Mouse (Mus musculus) ovary, postnatal 36 days (tissue): ENCODE results near the gene Lnx2.
A peak's percentile ranks its signal among the peaks of the same experiment; 100 is the strongest.

Experiments
- DNase-seq: peaks from one replicate; pipeline ENCODE4 v3.0.0; 2022; ENCODE audit warnings: low spot score, mixed read lengths

The Lnx2 gene

GRCm38 (mm10) chr5:147051500-147052308 lies 24.7 kb downstream of the Lnx2 start:
- no peak for DNase-seq

DNA sequence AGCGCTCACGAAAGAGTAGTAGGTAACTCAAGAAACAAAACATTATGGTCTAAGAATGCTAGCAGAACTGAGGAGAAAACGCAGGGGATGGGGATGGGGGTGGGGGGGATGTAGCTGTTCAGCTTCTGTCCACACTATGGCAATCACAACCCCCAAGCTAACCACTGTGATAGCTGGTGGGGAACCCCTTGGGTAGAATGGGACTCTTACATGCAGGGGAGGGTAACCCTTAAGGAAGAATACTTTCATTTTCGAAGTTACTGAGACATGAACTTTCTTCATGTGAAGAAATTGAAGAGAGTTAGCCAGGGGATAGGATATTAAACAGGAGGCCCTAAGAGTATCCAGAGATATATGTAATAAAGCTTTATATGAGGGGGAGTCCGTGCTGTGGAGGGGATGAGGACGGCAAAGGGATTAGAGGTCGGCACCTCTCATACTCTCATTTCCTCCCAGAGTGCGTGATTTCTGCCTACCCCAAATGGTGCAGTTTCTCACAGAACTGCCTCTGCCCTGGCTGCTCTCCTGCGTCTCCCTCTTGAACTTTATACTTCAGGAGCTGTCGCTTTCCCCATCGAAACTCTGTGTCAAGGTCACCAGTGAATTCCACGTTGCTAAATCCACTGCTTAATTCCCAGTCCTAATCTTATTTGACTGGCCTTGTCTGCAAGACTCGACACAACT lies 25.4 kb downstream of the Lnx2 start:
- no peak for DNase-seq

- DNase-seq: no peak
Observed at GRCm38 (mm10) chr5:147049544-147050209, 26.7 kb downstream of the Lnx2 start.

GRCm38 (mm10) chr5:147045929-147046328 lies 30.5 kb downstream of the Lnx2 start:
- no peak for DNase-seq

- DNase-seq: no peak
Observed at GRCm38 (mm10) chr5:147045311-147045710, 31.1 kb downstream of the Lnx2 start.

GRCm38 (mm10) chr5:147043240-147043844 lies 33.0 kb downstream of the Lnx2 start:
- DNase-seq: no peak

- no peak for DNase-seq
Observed at GRCm38 (mm10) chr5:147041965-147042937, 34.1 kb downstream of the Lnx2 start.

DNA sequence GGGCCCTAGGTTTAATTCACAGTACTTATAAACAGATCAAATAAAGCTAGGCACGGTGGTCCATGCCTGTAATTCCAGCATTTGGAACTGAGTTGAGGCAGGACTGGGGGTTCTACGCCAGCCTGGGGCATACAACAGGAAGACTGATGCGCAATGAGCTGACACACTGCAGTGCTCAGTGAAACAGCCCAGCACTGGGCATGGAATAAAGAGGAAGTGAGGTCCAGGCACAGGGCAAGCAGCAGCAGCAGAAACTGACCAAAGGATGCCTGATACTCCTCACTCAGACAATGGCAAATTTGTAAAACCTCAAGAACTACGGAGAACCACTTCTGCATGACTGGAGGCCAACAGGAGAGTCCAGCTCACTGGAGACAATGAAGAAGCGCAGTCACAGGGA lies 37.0 kb downstream of the Lnx2 start:
- no peak for DNase-seq

GRCm38 (mm10) chr5:147037601-147038000 lies 38.8 kb downstream of the Lnx2 start:
- no peak for DNase-seq

GRCm38 (mm10) chr5:147036661-147037060 lies 39.7 kb downstream of the Lnx2 start:
- DNase-seq: peak; percentile 36

GRCm38 (mm10) chr5:147036028-147036427 lies 40.4 kb downstream of the Lnx2 start:
- DNase-seq: no peak

DNA sequence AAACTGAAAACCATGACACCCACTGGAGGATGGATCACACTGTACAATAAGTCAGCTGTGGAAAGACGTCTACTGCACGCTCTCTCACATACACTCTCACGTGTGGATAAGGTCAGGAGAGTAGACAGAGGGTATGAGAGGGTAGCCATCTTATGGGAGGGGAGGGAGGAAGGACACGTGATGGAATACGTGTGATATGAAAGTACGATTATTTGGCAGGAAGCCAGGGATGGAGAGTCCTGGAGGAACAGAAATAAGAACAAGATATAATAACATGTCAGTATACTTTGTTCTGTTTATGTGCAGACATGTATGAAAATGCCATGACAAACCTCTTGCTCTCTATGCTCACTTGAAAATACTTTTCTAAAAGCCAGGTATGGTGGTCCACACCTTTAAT lies 41.1 kb downstream of the Lnx2 start:
- no peak for DNase-seq

- no peak for DNase-seq
Observed at GRCm38 (mm10) chr5:147034283-147034682, 42.1 kb downstream of the Lnx2 start.

- no peak for DNase-seq
Observed at GRCm38 (mm10) chr5:147033155-147033554, 43.2 kb downstream of the Lnx2 start.

DNA sequence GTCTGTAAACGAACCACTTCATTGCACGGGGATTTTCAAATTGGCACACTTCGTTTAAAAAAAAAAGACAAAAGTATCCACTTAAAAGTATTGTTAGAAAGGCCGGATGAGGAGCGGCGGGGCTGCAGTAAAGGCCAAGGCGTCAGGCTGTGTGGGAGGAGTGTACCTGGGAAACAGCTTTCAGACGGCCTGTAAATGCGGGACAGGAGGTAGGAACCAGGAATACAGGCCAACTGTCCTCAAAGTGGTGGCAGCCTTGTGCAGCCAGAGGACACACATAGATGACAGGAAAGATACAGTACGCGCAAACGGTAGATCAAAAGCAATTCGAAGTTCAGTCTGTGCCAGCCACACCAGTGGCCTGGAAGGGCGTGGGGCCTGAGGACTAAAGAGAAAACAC lies 45.1 kb downstream of the Lnx2 start:
- DNase-seq: no peak

DNA sequence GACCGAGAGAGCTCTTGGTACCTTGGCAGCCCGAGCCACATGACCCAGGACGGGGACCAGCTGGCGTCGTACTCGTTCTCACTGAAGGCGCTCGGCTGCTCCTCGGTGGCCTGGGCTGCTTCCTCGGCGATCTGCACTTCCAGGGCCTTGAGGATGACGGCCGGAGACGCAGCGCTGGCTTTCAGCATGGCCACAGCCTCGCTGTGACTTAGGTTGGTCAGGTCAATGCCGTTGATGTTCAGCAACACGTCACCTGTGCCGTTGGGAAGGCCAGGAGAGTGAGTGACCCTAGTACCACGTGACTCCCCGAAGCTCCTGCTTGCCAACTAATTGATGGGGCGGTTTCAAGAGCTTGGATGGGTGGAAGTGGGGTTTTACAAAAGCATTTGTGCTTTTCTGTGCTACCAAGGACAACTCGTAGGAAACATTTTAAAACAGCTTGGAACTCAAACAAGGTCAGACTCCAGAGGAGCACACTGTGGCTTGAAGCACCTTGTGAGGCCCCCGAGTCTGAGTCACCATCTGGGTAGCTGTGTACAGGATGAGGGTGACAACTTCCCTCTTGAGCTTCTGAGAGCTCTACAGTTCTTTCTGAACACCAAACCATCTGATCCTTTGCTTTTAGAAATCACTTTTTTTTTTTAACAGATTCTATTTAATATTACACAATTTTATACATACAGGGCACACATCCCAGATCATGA lies 51.9 kb downstream of the Lnx2 start:
- DNase-seq: no peak

DNA sequence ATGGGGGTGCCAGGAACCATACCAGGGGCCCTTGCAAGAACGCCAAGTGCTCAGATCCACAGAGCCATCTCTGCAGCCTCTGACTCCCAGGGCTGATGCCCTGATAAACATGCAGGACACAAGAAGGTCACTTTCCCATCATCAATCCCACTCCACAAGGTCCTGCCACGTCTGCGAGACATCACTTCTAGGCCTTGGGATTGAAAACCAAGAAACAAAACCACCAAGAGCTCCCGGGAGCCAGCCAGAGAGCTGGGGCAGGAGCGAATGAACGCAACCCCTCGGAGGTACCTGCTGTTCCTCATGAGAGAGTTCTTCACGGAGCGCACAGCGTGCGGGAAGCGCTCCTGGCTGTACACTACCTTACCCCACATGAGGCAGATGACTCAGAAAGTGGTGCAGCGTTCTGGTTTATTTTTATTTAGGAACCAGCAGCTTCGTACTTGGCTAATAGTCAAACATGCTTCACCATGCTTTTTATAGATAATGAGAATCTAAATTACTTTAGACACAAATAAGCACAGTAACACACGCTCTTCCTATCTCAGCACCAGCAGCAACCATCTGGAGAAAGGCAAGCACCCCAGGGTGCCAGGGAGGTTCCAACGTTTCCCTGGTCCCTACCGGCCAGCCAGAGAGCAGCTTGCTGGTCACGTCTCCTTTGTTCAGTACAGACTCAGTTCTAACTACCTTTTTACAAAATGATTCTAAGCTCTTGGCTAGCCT lies 53.0 kb downstream of the Lnx2 start:
- DNase-seq: no peak

DNA sequence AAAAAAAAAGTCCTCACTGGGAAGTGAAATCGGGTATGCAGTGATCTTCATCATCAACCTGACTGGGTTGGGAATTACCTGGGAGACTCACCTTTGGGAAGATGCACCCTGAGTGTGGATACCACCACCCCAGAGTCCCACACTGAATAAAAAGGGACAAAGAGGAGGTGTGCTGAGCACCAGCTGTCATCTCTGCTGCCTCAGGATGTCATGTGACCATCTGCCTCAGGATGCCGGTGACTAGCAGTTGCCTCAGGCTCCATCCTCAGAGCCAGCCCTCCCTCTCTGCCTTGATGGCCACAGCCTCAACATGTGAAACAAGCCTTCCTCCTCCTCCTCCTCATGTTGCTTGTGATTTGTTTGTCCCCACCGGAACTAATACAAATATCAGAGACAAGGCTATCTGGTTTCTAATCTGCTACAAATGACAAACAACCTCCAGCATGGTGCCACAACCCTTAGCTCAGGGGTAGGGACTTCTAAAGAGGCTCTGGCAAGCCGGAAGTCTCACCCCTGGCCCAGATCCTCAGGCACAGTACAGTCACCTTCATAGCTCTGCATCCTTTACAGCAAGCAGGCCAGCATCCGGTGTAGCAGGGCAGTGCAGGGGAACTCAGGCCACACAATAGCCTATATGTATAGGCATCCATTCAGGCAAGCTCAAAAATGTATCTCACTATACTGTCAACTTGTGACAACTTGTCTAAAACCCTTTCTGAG lies 54.7 kb downstream of the Lnx2 start:
- no peak for DNase-seq

DNA sequence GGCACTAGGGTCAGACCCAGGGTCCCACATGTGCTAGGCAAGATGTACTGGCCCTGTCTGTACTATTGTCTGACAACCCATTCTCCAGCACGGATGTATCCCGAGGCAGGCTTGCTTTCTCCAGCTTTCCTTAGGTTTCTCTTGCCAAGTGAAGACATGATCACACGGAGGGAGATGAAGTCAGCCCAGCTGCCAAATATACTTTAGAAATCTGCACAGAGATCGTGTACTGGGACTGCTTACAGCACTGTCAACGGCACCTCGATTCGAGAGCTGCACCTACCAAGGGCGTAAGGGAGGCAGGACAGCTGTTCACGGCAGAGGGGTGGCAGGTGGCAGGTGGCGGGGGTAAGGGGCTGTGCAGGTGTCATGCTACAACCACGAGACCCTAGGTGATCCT lies 55.8 kb downstream of the Lnx2 start:
- no peak for DNase-seq
